Mouse (Mus musculus) megakaryocyte, embryonic 14.5 days (primary cell): Measurements from ENCODE around the gene Gsto2.

Experiments
- FLI1 ChIP-seq: IDR thresholded peaks from 2 replicates; pipeline ENCODE4 v1.6.1; 2012; ENCODE audit warnings: low read length, inconsistent platforms, mixed read lengths
- GATA1 ChIP-seq: IDR thresholded peaks from 3 replicates; pipeline ENCODE4 v1.6.1; 2012; ENCODE audit warnings: mixed read lengths, low read length, inconsistent platforms, borderline replicate concordance

- TF ChIP-seq GATA1 (no peak), FLI1 (no peak)
Observed at GRCm38 (mm10) chr19:47864721-47865120, 613 bp upstream of the Gsto2 start.
